Mouse (Mus musculus): Measurements from ENCODE around the gene A330070K13Rik.

A330070K13Rik gene

DNA sequence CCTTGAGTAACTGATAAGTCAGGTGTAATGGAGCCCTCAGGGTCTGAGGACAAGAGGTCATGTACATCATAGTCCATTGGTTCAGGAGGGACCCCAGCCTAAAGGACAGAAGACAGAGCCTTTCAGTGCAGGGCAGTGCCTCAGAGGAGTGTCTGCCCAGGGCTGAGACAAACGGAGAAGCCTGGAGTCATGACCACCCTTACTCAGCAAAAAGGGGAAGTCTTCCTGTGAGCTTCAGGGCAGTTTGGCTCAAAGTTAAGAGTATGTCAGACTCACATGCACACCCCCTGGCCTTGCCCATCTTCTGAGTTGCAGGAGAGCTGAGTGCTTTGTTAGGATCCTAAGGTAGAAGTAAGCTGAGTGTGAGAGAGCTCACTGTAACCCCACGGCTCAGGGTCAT is 54.5 kb downstream of the A330070K13Rik start:
- no peak for DNase-seq

Measured in lung, postnatal 4 days (tissue).